Mouse (Mus musculus): Measurements from ENCODE around the gene Ctnna2.

DNA sequence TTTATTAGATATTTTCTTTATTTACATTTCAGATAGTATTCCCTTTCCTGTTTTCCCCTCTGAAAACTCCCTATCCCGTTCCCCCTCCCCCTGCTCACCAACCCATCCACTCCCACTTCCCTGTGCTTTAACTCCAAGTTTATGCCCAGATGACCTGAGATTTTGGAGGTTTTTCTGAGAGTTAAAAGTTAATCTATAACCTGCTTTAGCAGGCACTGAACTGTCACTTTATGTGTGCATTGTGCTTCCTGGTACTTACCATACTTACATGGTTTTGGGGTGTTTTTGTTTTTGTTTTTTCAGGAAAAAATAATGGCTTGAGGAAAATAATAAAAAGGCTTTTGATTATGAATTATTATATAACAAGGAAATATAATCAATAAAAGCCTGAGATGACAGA, 292.3 kb downstream of the Ctnna2 start:
- TF ChIP-seq CTCF (IDR thresholded peaks at IDR 0.05; ENCODE audit: borderline replicate concordance, control insufficient read depth, extremely low read depth, insufficient read depth, low read length, poor library complexity) = no peak
- no peak for TF ChIP-seq POLR2A (IDR thresholded peaks at IDR 0.05; ENCODE audit: control insufficient read depth, extremely low read depth, insufficient read depth, low read length, poor library complexity)

All from thymus, adult 2 months (tissue).